Comparison of ENCODE assay signal across 8 mouse cellular contexts in genomic region chr5:128971298-128971697, GRCm38 (mm10). TPM values are rescaled to one million over a fixed set of nuclear protein-coding genes. Genes with fewer than 3 reads are reported as not detected.
DNase-seq lines count a peak whose midpoint lies in the region; ATAC-seq and TF ChIP-seq lines count a peak whose summit lies in the region.

No protein-coding gene starts in this region.

- no peaks in the 10 kb centered on the region for H3K27me3 ChIP-seq in G1E (ENCODE audit: insufficient read depth, low read length)
- no peaks in the 10 kb centered on the region for H3K27me3 ChIP-seq in embryonic facial prominence, embryonic 14.5 days (replicated peaks; ENCODE audit: control insufficient read depth, insufficient read depth, low read length)

- H3K4me3 ChIP-seq in G1E (ENCODE audit: low read depth, low read length): no peak overlapping the region
- no peak overlapping the region for H3K4me3 ChIP-seq in embryonic facial prominence, embryonic 14.5 days (ENCODE audit: low read depth, low read length)

- H3K9ac ChIP-seq in embryonic facial prominence, embryonic 14.5 days (ENCODE audit: low read depth, low read length): 0 out of 2 replicates have a peak overlapping the region, but pooled peaks have one; percentile 20

- TF ChIP-seq CTCF in G1E (IDR thresholded peaks at IDR 0.05; ENCODE audit: low read depth, low read length): no peak

- H3K36me3 ChIP-seq in G1E (replicated peaks): no peaks in the 10 kb centered on the region
- H3K36me3 ChIP-seq in embryonic facial prominence, embryonic 14.5 days (ENCODE audit: control insufficient read depth, insufficient read depth, low read length): no peaks in the 10 kb centered on the region

- peak overlapping the region; percentile 24 for H3K4me2 ChIP-seq in embryonic facial prominence, embryonic 14.5 days (ENCODE audit: low read depth, low read length)

- H3K27ac ChIP-seq in embryonic facial prominence, embryonic 14.5 days (replicated peaks; ENCODE audit: low read depth, low read length): no peak overlapping the region

- WGBS in embryonic facial prominence, embryonic 14.5 days: 15% methylated on average over 14 of the region's 14 CpGs

- no peaks in the 10 kb centered on the region for H3K4me1 ChIP-seq in G1E (ENCODE audit: insufficient read depth, low read depth, low read length)
- H3K4me1 ChIP-seq in embryonic facial prominence, embryonic 14.5 days (ENCODE audit: control insufficient read depth, insufficient read depth, low read length): no peaks in the 10 kb centered on the region

- no peak for ATAC-seq in G1E (ENCODE audit: extremely low read depth, insufficient number of reproducible peaks, low FRiP score, poor library complexity, severe bottlenecking)
- no peak for ATAC-seq in embryonic facial prominence, embryonic 14.5 days (ENCODE audit: low read depth)

- peak; percentile 55 for DNase-seq in G1E (ENCODE audit: low spot score)
- peak; percentile 77 to 80 for DNase-seq in adrenal gland, postnatal 36 days
- DNase-seq in embryonic facial prominence, embryonic 14.5 days (ENCODE audit: low spot score): peak; percentile 65
- peak; percentile 80 for DNase-seq in heart, postnatal 4 days
- peak; percentile 41 for DNase-seq in layer of hippocampus, adult 9-11 months
- DNase-seq in lung, postnatal 10 days: peak; percentile 67
- peak; percentile 91 for DNase-seq in retina, embryonic 14.5 days (ENCODE audit: low spot score)
- peak; percentile 66 for DNase-seq in urinary bladder, postnatal 25 days (ENCODE audit: low spot score)

- peaks cover 5% of the 10 kb centered on the region; the same call in 1 of the 2 replicates for H3K9me3 ChIP-seq in G1E (replicated peaks)
- H3K9me3 ChIP-seq in embryonic facial prominence, embryonic 14.5 days (ENCODE audit: control insufficient read depth, low read length): no peaks in the 10 kb centered on the region

RNA-seq across cellular contexts. Expression of gene Rimbp2, which starts 18.0 kb away (rescaled TPM):
- not detected in 2 replicates for total RNA-seq in G1E (2014; fragmentation: Nextera tagmentation)
- 0.06 TPM in 1 of 2 replicates, not detected in the other for total RNA-seq in G1E (2017)
- not detected in 2 replicates for polyA plus RNA-seq in G1E (2012)
- 1 to 10 TPM; 3.9 to 5.4 TPM for total RNA-seq in adrenal gland, postnatal 36 days (2021)
- 0.21 and 0.66 TPM in 2 replicates for polyA plus RNA-seq in embryonic facial prominence, embryonic 14.5 days (2014; fragmentation: Nextera tagmentation; extraction: Ambion mirVana)
- under 1 TPM; 0.05 to 0.25 TPM for total RNA-seq in heart, postnatal 4 days (2021)

RNA-seq across cellular contexts. Expression of gene Stx2, which starts 37.1 kb away (rescaled TPM):
- total RNA-seq in G1E (2014; fragmentation: Nextera tagmentation): 26.4 and 83.8 TPM in 2 replicates
- 37.5 and 44.1 TPM in 2 replicates for total RNA-seq in G1E (2017)
- polyA plus RNA-seq in G1E (2012): 15.3 and 18.1 TPM in 2 replicates
- total RNA-seq in adrenal gland, postnatal 36 days (2021): 10 to 100 TPM; 22.9 to 26.9 TPM
- polyA plus RNA-seq in embryonic facial prominence, embryonic 14.5 days (2014; fragmentation: Nextera tagmentation; extraction: Ambion mirVana): 34.5 and 38.8 TPM in 2 replicates
- 10 to 100 TPM; 20.4 to 21.6 TPM for total RNA-seq in heart, postnatal 4 days (2021)

RNA-seq across cellular contexts. Expression of gene Ran, which starts 48.6 kb away (rescaled TPM):
- 161 and 173 TPM in 2 replicates for total RNA-seq in G1E (2014; fragmentation: Nextera tagmentation)
- 481 and 750 TPM in 2 replicates for total RNA-seq in G1E (2017)
- polyA plus RNA-seq in G1E (2012): 5,187 and 6,161 TPM in 2 replicates
- total RNA-seq in adrenal gland, postnatal 36 days (2021): 100 to 1,000 TPM; 222 to 226 TPM
- polyA plus RNA-seq in embryonic facial prominence, embryonic 14.5 days (2014; fragmentation: Nextera tagmentation; extraction: Ambion mirVana): 442 and 465 TPM in 2 replicates
- total RNA-seq in heart, postnatal 4 days (2021): 100 to 1,000 TPM; 192 to 200 TPM

Comparison
In these comparisons a context has a peak if more than half of its experiments do, and no peak if none do; other contexts are left out.
1. DNase-seq: peak in every context shown above with its lines; median percentile 91 in retina, embryonic 14.5 days; 80 in heart, postnatal 4 days; 78 in adrenal gland, postnatal 36 days; 67 in lung, postnatal 10 days; 66 in urinary bladder, postnatal 25 days; 65 in embryonic facial prominence, embryonic 14.5 days; 55 in G1E; 41 in layer of hippocampus, adult 9-11 months.